Mouse (Mus musculus) kidney, postnatal 14 days (tissue): ENCODE measurements around the gene Nadk.
A peak's percentile ranks its signal among the peaks of the same experiment; 100 is the strongest.

Source experiments
- DNase-seq: peaks from one replicate; pipeline ENCODE4 v3.0.0; 2022; ENCODE audit warnings: mixed read lengths

Nadk gene

DNA sequence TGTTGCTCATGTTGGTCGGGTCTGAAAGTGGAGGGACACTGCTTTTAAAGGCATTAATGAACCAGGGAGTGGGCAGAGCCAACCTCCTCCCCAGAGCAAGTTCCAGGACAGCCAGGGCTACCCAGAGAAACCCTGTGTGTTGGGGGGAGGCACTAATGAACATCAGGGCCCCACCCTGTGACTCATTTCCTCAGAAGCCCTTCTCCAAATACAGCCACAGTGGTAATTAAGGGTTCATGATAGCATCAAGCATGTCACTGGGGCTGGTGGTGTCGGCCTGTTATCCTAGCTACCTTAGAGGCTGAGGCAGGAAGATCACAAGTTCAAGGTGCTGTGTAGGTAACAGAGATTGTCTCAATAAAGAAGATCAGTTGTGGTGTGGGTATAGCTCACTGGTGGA lies 9.3 kb downstream of the Nadk start:
- DNase-seq: no peak

DNA sequence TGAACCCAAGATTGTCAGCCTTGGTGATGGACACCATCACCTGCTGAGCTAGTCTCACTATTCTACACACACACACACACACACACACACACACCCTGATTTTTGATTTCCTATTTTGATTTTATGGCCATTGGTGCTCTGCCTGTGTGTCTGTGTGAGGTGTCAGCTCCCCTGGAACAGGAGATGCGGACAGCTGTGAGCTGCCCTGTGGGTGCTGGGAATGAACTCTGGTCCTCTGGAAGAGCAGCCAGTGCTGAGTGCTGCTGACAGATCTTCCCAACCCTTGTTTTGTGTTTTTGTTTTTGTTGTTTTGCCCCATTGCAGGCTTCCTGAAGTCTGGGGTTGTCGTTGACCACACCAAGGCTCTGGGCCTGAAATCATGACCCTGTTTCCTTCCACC lies 11.0 kb downstream of the Nadk start:
- DNase-seq: no peak

DNA sequence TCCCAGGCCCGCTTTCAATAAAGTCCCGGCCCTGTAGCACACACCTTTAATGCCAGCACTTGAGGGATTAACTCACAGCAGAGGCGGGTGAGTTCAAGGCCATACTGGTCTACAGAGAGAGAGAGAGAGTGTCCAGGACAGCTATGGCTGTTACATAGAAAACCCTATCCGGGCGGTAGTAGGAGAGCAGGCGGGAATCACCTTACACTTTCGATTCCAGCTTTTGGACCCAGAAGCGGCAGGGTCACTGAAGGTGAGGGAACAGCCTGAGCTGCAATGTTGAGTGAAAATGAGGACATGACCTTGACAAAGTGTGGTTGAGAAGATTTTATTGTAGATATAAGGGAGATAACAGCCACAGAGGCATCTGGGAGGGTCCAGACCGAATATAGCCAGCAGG lies 11.7 kb downstream of the Nadk start:
- DNase-seq: no peak

DNA sequence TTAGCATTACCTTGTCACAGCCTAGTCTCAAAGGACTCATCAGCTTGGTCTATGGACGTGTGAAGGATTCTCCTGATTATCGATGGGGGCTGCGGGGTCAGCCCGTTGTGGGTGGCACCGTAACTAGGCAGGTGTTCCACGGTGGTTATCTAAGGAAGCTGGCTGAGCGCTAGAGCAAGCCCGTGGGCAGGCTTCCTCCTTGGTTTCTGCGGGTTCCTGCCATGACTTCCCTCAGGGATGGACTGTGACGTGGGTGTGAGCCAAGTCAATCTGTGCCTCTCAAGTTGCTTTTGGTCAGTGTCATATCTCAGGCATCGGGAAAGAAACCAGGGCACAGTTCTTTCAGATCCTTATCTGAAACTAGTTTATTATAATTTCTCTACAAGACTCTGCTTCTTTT lies 12.8 kb downstream of the Nadk start:
- DNase-seq: no peak

DNA sequence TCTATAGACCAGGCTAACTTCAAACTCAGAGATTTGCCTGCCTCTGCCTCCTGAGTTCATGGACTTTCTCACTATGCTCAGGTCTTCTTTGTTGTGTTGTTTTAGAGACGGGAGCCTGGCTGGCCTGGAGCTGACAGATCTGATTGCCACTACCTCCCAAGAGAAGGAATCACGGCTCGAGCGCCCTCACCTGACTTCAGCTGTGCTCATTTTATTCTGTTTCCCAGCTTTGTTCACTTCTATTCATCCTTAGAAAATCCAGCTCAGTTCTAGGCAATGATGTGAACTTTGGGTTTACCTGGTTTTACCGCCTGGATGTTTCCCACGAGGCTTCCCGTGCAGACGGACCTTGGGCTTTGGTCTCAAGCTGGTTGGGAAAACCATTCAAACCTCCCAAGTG lies 13.3 kb downstream of the Nadk start:
- no peak for DNase-seq

DNA sequence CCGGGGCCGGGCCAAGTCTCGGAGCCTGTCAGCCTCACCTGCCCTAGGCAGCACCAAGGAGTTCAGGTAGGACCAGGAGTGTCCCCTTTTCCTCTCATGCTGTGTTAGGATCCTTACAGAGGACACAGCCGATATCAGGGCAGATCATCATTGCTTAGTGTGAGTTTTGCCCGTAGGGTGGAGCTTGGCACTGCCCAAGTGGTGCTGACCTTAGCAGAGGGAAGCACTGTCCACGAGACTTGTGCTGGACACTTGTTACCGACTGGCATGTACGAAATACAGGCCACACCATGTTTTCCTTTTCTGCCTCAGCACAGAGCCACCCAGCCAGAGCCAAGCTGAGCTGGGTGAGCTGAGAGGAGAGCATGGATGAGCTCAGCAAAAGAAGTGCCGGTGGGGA lies 15.0 kb downstream of the Nadk start:
- no peak for DNase-seq

DNA sequence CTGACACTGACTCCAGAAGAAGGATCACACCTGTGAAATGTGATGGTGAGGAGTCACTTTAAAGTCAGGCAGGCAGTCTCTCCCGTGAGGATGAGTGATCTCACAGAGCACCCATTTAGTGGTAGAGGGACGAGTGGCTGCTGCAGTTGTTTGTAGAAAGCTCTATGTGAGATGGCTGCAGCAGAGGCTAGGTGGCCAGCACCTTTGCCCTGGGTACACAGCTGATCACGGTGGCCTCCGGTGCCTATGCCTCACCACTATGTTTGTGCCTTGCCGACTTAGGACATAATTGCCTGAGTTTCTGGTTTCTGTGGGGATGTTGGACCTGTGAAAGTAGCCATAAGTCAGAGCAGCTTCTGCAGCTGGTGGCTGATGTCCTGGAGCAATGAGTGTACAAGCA lies 15.6 kb downstream of the Nadk start:
- DNase-seq: no peak

DNA sequence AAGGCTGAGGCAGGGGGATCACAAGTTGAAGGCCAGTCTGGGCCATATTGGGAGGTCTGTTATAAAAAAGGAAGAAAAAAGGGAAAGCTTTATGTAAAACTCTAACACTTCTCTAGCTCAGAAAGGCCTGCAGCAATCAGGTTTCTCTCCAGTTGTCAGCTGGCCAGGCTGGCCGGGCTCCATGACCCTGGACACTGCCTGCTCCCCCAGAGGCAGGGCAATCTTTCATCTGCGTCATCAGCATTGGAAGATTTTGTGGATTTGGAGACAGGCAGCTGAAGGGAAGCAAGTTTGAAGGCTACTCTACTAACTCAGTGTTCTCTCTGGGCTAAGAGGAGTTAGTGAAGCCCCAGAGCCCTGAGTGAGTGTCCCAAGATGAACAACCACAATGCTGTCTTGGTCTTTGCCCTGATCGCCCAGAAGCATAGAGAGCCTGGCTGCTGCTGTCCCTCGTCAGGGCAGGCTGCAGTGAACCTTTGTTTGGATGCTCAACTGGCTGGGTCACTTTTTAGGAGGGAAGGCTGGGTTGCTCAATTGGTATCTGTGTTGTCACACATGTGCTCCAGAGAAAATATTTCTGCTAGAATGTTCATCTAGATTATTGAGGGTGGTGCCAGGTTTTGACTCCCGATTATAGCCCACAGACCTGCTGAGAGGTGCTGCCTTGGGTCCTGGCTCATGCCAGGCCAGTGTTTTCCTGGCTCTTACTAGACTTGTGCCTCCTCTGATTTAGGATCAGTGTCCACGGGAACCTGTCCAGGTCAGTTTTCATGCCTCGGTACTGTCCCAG lies 16.4 kb downstream of the Nadk start:
- DNase-seq: peak; percentile 69

DNA sequence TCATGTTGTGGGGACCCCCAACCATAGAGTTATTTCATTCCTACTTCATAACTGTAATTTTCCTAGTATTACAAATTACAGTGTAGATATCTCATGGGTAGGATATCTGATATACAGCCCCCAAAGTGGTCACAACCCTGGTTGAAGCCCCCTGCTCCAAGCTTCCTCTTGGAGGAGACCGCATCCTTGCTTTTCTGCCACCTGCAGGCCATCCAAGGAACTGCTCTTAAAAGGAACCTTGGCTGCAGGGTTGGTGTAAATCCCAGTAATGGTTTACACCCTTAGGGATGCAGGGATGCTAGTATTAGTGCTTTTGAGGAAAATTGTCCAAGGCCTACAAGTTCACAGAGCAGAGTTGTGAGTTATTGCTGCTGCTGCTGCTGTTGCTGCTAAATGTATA lies 18.2 kb downstream of the Nadk start:
- peak; percentile 60 for DNase-seq

DNA sequence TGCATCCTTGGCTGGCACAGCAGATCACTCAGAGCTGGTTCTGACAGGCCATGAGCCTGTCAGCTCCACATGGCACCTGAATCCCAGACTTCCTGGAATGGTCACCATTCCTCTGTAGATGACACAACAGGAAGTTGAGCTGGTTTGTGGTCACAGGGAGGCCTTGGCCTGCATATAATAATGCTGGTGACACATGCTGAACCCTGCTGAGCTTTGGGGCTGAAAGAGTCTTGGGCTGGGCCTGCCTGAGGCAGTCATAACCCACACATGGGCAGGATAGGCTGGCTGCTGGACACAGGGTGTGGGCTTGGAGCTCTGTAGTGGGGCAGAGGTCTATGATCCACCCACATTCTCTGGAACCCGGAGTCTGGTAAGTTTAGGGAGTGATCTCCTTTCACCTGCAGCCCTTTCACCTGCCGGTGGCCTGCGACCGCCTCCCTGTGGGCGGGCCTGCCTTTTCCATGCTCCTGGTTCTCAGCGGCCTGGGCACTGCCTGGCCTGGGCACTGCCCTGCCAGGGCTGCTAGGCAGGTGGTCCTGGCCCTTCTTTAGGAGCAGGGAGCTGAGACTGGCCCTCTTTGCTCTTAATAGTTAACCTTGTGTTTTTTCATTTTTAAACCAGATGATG lies 20.2 kb downstream of the Nadk start:
- no peak for DNase-seq

DNA sequence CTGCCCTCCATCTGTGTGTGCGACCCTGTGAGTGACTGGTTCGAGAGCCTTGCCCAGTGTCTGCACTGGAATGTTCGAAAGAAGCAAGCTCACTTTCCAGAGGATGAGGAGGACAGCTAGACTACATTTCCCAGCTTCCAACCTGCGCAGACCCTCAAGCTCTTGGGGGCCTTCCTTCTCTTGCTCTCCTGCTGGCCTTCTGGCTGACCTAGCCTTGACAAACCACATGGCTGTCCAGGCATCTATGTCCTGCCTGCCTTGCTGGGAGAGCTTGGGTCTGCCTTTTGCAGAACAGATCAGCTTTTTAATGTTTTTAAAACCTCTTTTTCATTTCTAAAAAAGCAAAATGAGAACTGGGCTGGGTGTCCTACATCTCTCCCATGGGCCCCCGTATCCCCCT lies 27.2 kb downstream of the Nadk start:
- DNase-seq: no peak

DNA sequence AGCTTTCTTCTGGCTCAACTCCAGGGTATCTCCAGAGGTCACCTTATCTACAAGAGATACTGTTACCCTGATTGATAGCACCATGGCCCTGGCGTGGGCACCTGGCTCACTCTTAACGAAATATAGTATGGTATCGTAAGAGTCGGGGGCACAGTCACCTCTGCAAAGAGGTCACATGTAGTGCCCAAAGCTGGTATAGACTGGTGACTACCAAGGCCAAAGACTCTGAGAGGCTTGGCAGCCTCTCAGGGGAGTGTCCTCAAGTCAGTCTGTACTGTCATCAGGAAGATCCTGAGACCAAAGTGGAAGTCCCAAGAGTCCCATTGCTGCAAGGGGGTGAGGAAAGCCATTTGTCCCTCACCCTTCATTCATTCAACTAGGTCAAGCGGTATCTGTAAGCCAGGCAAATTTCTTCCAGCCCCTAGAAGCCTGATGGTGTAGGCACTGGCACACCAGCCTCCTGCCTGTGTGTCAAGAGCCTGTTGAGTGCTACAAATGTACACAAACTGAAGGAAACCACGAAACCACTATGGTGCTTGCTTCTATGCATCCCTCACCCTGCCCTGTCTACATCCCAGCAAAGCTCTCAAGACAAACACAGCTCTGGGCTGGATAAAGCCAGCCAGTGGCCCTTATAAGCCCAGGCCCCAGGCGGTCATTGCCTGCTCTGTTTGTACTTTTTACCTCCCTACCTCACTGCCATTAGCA lies 29.0 kb downstream of the Nadk start:
- DNase-seq: no peak

DNA sequence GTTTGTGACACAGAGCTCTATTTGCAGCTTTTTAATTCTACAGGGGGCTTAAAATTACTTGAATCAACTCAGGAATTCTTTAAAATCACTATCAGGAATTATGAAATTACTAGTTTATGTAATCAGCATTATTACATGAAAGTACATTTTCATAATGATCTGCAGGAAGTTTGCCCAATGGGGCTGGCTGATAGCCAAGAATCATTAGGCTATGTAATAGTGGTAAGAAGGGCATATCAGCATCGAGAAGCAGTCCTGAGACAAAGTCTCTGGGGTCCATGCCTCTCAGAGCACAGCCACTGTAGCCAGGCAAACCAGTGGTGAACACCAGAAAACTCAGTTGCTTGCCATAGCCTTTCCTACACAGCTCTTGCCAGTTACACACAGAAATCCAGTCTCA lies 31.6 kb downstream of the Nadk start:
- DNase-seq: no peak

DNA sequence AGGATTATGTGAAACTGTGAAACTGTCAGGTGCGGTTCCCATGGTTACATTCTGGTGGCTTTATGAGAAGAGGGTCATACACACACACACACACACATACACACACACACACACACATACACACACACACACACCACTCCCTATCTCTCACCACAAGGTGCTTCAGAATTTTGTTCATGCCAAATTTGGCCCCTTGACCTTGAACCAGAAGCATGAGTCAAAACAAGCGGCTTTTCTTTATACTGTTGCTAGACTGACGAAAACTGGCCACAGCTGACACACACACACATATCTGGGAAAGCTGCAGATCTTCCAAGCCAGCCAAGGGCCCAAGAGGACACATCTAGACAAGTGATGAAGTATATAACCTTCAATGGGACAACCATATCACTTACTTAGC lies 33.6 kb downstream of the Nadk start:
- DNase-seq: no peak

DNA sequence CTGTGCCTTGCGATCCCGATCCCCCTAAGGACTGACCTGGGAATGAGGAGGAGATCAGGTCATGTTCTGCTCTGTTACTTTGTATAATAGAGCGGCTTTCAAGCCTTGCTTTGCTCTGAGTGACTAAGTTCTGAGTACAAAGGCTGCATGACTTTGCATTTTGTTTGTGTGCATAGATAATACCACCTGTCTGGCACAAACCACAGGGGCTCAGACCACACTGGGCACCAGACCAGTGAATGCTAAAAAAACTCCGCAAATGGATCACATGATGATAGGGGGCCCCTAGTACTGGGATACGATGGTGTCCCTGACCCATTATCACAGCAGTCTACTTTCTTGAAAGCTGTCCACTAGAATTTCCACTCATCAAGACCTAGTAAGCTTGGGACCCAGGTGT lies 34.4 kb downstream of the Nadk start:
- no peak for DNase-seq

DNA sequence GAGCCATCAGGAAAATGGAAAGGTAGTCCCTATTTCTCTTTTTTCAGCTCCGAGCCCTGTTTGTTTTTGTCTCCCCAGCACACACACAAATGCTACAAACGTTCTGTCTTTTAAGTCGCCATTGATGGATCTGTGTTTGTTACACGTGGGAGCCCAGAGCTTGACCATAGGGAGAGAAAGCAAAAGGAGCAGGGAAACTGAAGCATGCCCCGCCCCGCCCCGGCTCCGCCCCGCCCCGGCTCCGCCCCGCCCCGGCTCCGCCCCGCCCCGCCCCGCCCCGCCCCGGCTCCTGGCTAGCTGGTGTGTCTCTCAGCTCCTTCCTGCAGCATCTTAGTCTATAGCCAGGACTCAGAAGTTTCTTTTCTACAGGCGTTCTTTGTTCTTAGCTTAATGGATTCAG lies 36.4 kb downstream of the Nadk start:
- no peak for DNase-seq

DNA sequence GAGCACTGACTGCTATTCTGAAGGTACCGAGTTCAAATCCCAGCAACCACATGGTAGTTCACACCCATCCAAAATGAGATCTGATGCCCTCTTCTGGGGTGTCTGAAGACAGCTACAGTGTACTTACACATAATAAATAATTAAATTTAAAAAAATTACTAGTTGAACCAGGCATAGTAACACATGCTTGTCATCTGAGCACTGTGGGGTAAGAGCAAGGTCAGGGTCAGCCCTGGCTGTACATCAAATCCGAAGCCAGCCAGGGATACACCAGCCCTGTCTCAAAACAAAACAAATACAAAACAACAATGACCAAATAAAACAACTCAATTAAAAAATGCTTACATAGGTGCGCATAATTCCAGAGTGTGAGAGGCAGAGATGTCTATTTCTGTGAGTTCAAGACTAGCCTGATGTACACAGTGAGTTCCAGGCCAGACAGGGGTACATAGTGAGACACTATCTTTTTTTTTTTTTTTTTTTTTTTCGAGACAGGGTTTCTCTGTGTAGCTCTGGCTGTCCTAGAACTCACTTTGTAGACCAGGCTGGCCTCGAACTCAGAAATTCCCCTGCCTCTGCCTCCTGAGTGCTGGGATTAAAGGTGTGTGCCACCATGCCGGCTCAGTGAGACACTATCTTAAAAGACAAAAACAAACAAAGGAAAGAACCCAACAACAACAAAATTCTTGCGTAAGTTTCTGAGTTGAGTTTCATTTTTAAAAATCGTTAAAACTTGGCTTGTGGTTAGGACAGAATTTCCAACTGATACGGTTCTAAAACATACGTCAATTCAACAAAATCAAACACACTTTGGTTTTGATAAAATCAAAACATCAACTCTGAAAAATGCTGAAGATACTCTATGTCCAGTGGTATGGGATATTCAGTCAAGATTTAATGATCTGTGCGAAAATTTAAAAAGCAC lies 38.0 kb downstream of the Nadk start:
- DNase-seq: no peak

DNA sequence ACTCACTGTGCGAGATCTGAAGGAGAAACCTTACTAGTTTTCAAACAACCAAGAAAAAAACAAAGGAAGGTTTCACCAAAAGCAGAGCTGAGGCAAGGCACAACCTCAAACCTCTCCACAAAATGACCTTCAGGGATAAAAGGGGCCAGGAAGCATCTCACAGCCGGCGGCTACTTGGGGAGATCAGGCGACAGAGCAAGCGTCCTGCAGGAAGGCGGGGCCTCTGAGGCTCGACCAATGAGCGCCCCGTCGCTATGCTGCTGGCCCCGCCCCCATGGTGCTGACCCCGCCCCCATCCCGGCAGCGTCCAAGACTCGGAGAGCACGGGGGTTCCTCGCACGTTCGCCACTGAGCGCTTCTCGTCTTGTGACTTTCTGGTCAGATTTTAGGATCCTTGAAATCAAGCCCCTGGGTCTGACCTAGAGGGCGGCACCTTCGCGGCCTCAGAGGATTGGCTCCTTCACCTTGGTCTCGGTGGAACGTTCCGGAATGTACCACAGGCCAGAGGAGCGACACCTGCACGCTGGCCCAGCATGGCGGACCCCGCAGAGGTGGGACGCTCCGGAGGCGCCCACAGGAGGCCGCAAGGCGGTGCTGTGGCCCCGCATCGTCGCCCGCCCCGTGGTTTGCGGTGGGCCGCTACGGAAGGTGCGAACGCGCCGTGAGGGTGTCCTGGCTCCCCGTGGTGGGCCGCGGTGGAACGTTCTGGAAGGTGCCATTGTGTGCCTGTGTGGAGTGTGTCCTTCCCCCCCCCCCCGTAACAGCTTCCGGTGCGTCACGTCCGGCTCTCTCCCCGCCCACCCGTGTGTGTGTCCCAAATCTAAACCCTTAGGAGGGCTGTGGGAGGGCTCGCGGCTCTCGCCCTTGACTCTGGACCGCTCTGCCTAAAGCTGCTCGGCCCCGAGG lies 39.2 kb downstream of the Nadk start, which contains the start of gene Slc35e2:
Gene Slc35e2, plus strand, starts transcription at position 326 of the 906 bp plus-strand sequence.
- peak; percentile 95 for DNase-seq

DNA sequence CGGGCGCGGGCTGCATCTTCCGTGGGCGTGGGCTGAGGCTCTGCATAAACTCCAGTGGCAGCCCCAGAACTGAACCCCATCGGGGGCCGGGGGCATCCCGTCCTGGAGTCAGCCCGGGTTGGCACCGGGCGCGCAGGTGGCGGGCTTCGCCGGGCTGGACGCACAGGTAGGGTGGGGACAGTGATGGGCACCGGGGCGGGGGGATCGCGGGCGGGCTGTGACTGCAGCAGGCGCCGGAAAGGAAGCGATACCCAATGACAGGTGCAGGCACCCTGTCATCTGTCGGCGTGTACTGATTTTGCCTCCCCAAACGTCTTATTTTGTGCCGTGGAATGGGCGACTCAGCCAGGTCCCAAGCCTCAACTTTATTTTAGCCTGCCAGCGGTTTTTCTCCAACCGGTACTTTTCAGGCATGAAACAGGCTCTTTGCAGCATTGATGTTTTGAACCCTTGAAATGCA lies 39.8 kb downstream of the Nadk start:
- DNase-seq: no peak

DNA sequence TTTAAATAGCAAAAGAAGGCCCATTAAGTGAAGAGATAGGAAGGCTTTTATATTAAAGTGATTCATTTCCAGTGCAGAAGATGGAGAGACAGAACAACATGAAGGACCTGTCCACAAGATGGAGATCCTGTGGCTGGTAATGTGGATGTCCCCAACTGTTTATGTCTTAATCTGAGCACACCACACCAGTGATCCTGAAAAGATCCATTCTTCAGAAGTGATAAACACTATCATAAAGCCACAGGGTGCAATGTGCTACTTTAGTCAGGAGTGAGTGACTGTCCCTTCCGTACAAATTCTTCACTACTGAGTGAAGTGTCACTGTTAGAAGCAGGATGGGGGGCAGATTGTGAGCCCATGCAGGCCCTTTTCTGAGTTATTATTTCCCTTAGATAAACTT lies 40.6 kb downstream of the Nadk start:
- DNase-seq: no peak

DNA sequence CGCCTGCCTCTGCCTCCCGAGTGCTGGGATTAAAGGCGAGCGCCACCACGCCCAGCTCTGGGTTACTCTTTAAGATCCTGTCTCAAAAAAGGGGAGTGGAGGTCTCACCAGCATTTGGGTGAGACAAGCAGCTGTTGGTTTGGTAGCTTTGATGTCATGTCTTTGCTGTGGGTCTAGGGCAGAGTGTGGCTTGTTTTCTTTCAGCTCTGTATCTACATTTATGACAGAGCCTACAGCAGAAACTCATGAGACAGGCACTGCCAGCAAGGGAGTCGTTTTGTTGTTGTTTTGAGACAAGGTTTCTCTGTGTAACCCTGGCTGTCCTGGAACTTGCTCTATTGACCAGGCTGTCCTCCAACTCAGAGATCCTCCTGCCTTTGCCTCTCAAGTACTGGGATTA lies 41.6 kb downstream of the Nadk start:
- no peak for DNase-seq

DNA sequence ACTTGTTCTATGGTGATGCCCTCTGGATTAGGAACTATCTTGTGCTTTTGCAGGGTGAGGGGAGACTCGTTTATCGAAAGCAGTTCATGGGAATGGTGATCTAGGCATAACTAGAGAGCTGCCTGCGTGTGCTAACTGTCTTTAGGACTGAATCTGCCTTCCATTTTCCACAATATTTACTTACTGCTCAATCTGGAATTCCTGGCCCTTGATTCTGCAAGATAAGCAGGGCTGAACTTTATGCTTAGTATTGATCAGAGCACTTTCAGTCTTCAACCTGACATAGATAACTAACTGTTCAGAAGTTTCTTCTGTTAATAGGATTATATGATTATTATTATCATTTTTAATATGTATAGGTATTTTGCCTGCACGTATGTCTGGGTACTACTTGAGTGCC lies 43.0 kb downstream of the Nadk start:
- no peak for DNase-seq
